Mouse (Mus musculus): Measurements from ENCODE around the gene E130311K13Rik. TPM values are rescaled to one million over a fixed set of nuclear protein-coding genes. Genes with fewer than 3 reads are reported as not detected.

Gene E130311K13Rik
- polyA plus RNA-seq, 1 experiment from 2014 or later: 5.0 TPM

GRCm38 (mm10) chr3:63919634-63920033 is 9.6 kb downstream of the E130311K13Rik start:
- H3K36me3 ChIP-seq: no peaks in the 10 kb centered on the region
- no peak overlapping the region for H3K27ac ChIP-seq
- no peak overlapping the region for H3K4me2 ChIP-seq (replicated peaks)
- H3K4me1 ChIP-seq (replicated peaks): no peaks in the 10 kb centered on the region
- WGBS: 77% methylated on average over 3 of the region's 3 CpGs
- H3K4me3 ChIP-seq (replicated peaks): no peak overlapping the region
- no peak for ATAC-seq
- H3K9ac ChIP-seq: no peak overlapping the region
- H3K9me3 ChIP-seq: no peaks in the 10 kb centered on the region
- H3K27me3 ChIP-seq (replicated peaks): no peaks in the 10 kb centered on the region

- Histone ChIP-seq H3K4me2 (replicated peaks) (no peak overlapping the region), H3K4me1 (replicated peaks) (0 out of 2 replicates have a peak, but pooled peaks cover 1% of the 10 kb centered on the region), H3K4me3 (replicated peaks) (no peak overlapping the region), H3K36me3 (no peaks in the 10 kb centered on the region), H3K27me3 (replicated peaks) (no peaks in the 10 kb centered on the region), H3K9ac (no peak overlapping the region), H3K9me3 (no peaks in the 10 kb centered on the region), H3K27ac (no peak overlapping the region)
- no peak for ATAC-seq
- WGBS: 56% methylated on average over 4 of the region's 4 CpGs
Observed at GRCm38 (mm10) chr3:63910301-63910700, 19.0 kb downstream of the E130311K13Rik start.

- Histone ChIP-seq H3K9ac (no peak overlapping the region; the same call in 1 of the 2 replicates), H3K36me3 (no peaks in the 10 kb centered on the region), H3K27me3 (replicated peaks) (no peaks in the 10 kb centered on the region), H3K4me3 (replicated peaks) (peak overlapping the region; percentile 27), H3K4me2 (replicated peaks) (peak overlapping the region; percentile 71), H3K27ac (no peak overlapping the region), H3K9me3 (no peaks in the 10 kb centered on the region), H3K4me1 (replicated peaks) (0 out of 2 replicates have a peak, but pooled peaks cover 3% of the 10 kb centered on the region)
- ATAC-seq: no peak
- 12% methylated on average over 18 of the region's 18 CpGs for WGBS
Observed at GRCm38 (mm10) chr3:63905241-63905640, 24.0 kb downstream of the E130311K13Rik start.

GRCm38 (mm10) chr3:63904157-63904556 is 25.1 kb downstream of the E130311K13Rik start:
- ATAC-seq: peak; percentile 63
- H3K9ac ChIP-seq: no peak overlapping the region
- H3K27me3 ChIP-seq (replicated peaks): no peaks in the 10 kb centered on the region
- H3K9me3 ChIP-seq: no peaks in the 10 kb centered on the region
- H3K4me1 ChIP-seq (replicated peaks): 0 out of 2 replicates have a peak, but pooled peaks cover 3% of the 10 kb centered on the region
- no peak overlapping the region for H3K4me2 ChIP-seq (replicated peaks)
- no peak overlapping the region for H3K4me3 ChIP-seq (replicated peaks)
- H3K36me3 ChIP-seq: no peaks in the 10 kb centered on the region
- 0 out of 2 replicates have a peak overlapping the region, but pooled peaks have one; percentile 3 for H3K27ac ChIP-seq
- WGBS: 65% methylated on average over 2 of the region's 2 CpGs

GRCm38 (mm10) chr3:63900021-63900571 is 29.2 kb downstream of the E130311K13Rik start:
- peak overlapping the region; percentile 66 for H3K4me3 ChIP-seq (replicated peaks)
- ATAC-seq: no peak
- no peak overlapping the region for H3K9ac ChIP-seq
- H3K4me2 ChIP-seq (replicated peaks): peak overlapping the region; percentile 99
- no peaks in the 10 kb centered on the region for H3K27me3 ChIP-seq (replicated peaks)
- no peaks in the 10 kb centered on the region for H3K36me3 ChIP-seq
- no peak overlapping the region for H3K27ac ChIP-seq
- no peaks in the 10 kb centered on the region; the same call in 1 of the 2 replicates for H3K4me1 ChIP-seq (replicated peaks)
- no peaks in the 10 kb centered on the region for H3K9me3 ChIP-seq
- 7% methylated on average over 12 of the region's 12 CpGs for WGBS

- H3K4me2 ChIP-seq (replicated peaks): peak within 1 kb of the TSS; percentile 99
- no peaks in the 10 kb centered on the region for H3K27me3 ChIP-seq (replicated peaks)
- peak within 1 kb of the TSS; percentile 77 for H3K27ac ChIP-seq
- H3K9ac ChIP-seq: peak within 1 kb of the TSS; percentile 65
- ATAC-seq: peak; percentile 77
- no peaks in the 10 kb centered on the region for H3K9me3 ChIP-seq
- no peaks in the 10 kb centered on the region; the same call in 1 of the 2 replicates for H3K4me1 ChIP-seq (replicated peaks)
- H3K4me3 ChIP-seq (replicated peaks): peak within 1 kb of the TSS; percentile 66
- no peaks in the 10 kb centered on the region for H3K36me3 ChIP-seq
- WGBS: 0% methylated on average over 12 of the region's 12 CpGs
Observed at GRCm38 (mm10) chr3:63899309-63899695, 30.0 kb downstream of the E130311K13Rik start, which contains the start of gene Plch1. TSS of gene Plch1 (minus strand) at chr3:63899472.

GRCm38 (mm10) chr3:63898581-63899308 is 30.5 kb downstream of the E130311K13Rik start:
- peak overlapping the region; percentile 77 for H3K27ac ChIP-seq
- peak overlapping the region; percentile 99 for H3K4me2 ChIP-seq (replicated peaks)
- no peaks in the 10 kb centered on the region for H3K36me3 ChIP-seq
- H3K27me3 ChIP-seq (replicated peaks): no peaks in the 10 kb centered on the region
- under 1% methylated on average over 41 of the region's 41 CpGs for WGBS
- H3K9me3 ChIP-seq: no peaks in the 10 kb centered on the region
- H3K4me3 ChIP-seq (replicated peaks): peak overlapping the region; percentile 66
- peak; percentile 83 for ATAC-seq
- H3K9ac ChIP-seq: peak overlapping the region; percentile 65
- H3K4me1 ChIP-seq (replicated peaks): no peaks in the 10 kb centered on the region; the same call in 1 of the 2 replicates

GRCm38 (mm10) chr3:63897177-63897576 is 32.1 kb downstream of the E130311K13Rik start:
- no peak overlapping the region for H3K4me3 ChIP-seq (replicated peaks)
- ATAC-seq: no peak
- no peak overlapping the region for H3K9ac ChIP-seq
- H3K4me2 ChIP-seq (replicated peaks): no peak overlapping the region; the same call in 1 of the 2 replicates
- H3K4me1 ChIP-seq (replicated peaks): no peaks in the 10 kb centered on the region; the same call in 1 of the 2 replicates
- no peaks in the 10 kb centered on the region for H3K9me3 ChIP-seq
- no peaks in the 10 kb centered on the region for H3K36me3 ChIP-seq
- WGBS: 10% methylated on average over 1 of the region's 1 CpGs
- no peaks in the 10 kb centered on the region for H3K27me3 ChIP-seq (replicated peaks)
- no peak overlapping the region for H3K27ac ChIP-seq

- no peak for ATAC-seq
- 85% methylated on average over 4 of the region's 4 CpGs for WGBS
- Histone ChIP-seq H3K4me3 (replicated peaks) (no peak overlapping the region), H3K27ac (no peak overlapping the region), H3K4me1 (replicated peaks) (no peaks in the 10 kb centered on the region; the same call in 1 of the 2 replicates), H3K9ac (no peak overlapping the region), H3K36me3 (no peaks in the 10 kb centered on the region), H3K27me3 (replicated peaks) (no peaks in the 10 kb centered on the region), H3K9me3 (no peaks in the 10 kb centered on the region), H3K4me2 (replicated peaks) (no peak overlapping the region)
Observed at GRCm38 (mm10) chr3:63896303-63896702, 33.0 kb downstream of the E130311K13Rik start.

- H3K4me3 ChIP-seq (replicated peaks): no peak overlapping the region
- whole genome bisulfite sequencing: 60% methylated on average over 2 of the region's 2 CpGs
- H3K9me3 ChIP-seq: no peaks in the 10 kb centered on the region
- H3K9ac ChIP-seq: no peak overlapping the region
- H3K27ac ChIP-seq: no peak overlapping the region
- H3K4me2 ChIP-seq (replicated peaks): no peak overlapping the region
- ATAC-seq: no peak
- no peaks in the 10 kb centered on the region for H3K36me3 ChIP-seq
- H3K4me1 ChIP-seq (replicated peaks): no peaks in the 10 kb centered on the region; the same call in 1 of the 2 replicates
- no peaks in the 10 kb centered on the region for H3K27me3 ChIP-seq (replicated peaks)
Observed at GRCm38 (mm10) chr3:63895786-63896185, 33.5 kb downstream of the E130311K13Rik start.

- H3K27ac ChIP-seq: peak overlapping the region; percentile 73
- no peaks in the 10 kb centered on the region for H3K36me3 ChIP-seq
- H3K4me3 ChIP-seq (replicated peaks): peak overlapping the region; percentile 29
- H3K9me3 ChIP-seq: no peaks in the 10 kb centered on the region
- peak; percentile 91 for ATAC-seq
- no peak overlapping the region for H3K9ac ChIP-seq
- WGBS: 38% methylated on average over 7 of the region's 7 CpGs
- peak overlapping the region; percentile 37 for H3K4me2 ChIP-seq (replicated peaks)
- H3K4me1 ChIP-seq (replicated peaks): no peaks in the 10 kb centered on the region; the same call in 1 of the 2 replicates
- H3K27me3 ChIP-seq (replicated peaks): no peaks in the 10 kb centered on the region
Observed at GRCm38 (mm10) chr3:63893677-63894076, 35.6 kb downstream of the E130311K13Rik start.

GRCm38 (mm10) chr3:63892154-63892553 is 37.1 kb downstream of the E130311K13Rik start:
- H3K27ac ChIP-seq: no peak overlapping the region
- H3K4me1 ChIP-seq (replicated peaks): no peaks in the 10 kb centered on the region
- H3K9me3 ChIP-seq: no peaks in the 10 kb centered on the region
- H3K4me3 ChIP-seq (replicated peaks): no peak overlapping the region
- no peaks in the 10 kb centered on the region for H3K27me3 ChIP-seq (replicated peaks)
- no peaks in the 10 kb centered on the region for H3K36me3 ChIP-seq
- no peak overlapping the region for H3K9ac ChIP-seq
- no peak for ATAC-seq
- no peak overlapping the region for H3K4me2 ChIP-seq (replicated peaks)
- 50% methylated on average over 3 of the region's 3 CpGs for WGBS

Measured in intestine, embryonic 15.5 days (tissue).